Mouse (Mus musculus) kidney, adult 2 months (tissue): ENCODE measurements around the gene Ccdc43.

Experiments used
- CTCF ChIP-seq: fragments of 200-500 bp; conservative IDR thresholded peaks from 2 replicates; pipeline ENCODE4 v1.5.1; 2011; ENCODE audit warnings: low read depth, mild to moderate bottlenecking, control low read depth, low read length, moderate library complexity, mixed read lengths; ENCODE audit not compliant: insufficient read depth, insufficient read length
- POLR2A ChIP-seq: fragments of 200-500 bp; IDR thresholded peaks from one replicate; pipeline ENCODE4 v1.6.1; 2011; ENCODE audit warnings: low read depth, low read length, control low read depth

DNA sequence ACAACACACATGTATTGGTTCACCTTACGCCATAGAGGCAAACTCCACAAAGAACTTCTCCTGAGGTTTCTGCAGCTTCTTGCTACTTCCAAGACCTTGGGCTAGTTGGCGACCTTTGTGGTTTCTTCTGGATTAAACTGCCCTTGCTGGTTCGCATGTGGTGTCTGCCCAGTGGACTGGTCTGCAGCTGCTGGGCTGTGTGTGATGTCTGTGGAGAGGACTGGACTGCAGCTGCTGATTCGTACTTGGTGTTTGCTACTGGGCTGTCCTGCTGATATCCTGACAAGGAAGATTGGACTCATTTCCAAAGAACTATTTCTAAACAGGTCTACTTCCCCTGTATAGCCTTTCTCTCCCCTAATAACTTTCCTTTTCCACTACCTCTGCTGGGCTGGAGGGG, 14.8 kb upstream of the Ccdc43 start:
- TF ChIP-seq POLR2A = no peak
- TF ChIP-seq CTCF = no peak
